Mouse (Mus musculus) left cerebral cortex, postnatal 36 days (tissue): ENCODE measurements around the gene Tmtc1. TPM values are rescaled to one million over a fixed set of nuclear protein-coding genes. Genes with fewer than 3 reads are reported as not detected.

ENCODE experiments used
- DNase-seq, 2 experiments: peaks; one replicate each; pipeline ENCODE4 v3.0.0; 2021 to 2022; ENCODE audit warnings: low spot score in 2 of 2, mixed read lengths in 1 of 2
- intact Hi-C: fragments of 180-260 bp; cut with DNase I; formaldehyde crosslinking; loops from one replicate; pipeline ENCODE4 v1.15.1; 2025
- total RNA-seq, 2 experiments: library from RNA; stranded (reverse); gene quantifications; 2 replicates each; pipeline ENCODE4 v1.2.3; 2021

The Tmtc1 gene
- total RNA-seq, 2 experiments from 2014 or later = 53.3 to 57.4 TPM

- intact Hi-C loops = no loop called here
- DNase-seq = no peak
Measured at GRCm38 (mm10) chr6:148437565-148437964, 6.6 kb downstream of the Tmtc1 start.

- intact Hi-C loops = no loop called here
- no peak for DNase-seq
Measured at GRCm38 (mm10) chr6:148436441-148437001, 7.7 kb downstream of the Tmtc1 start.

GRCm38 (mm10) chr6:148421577-148421976 is 22.6 kb downstream of the Tmtc1 start:
- no peak for DNase-seq
- intact Hi-C loops = no loop called here

GRCm38 (mm10) chr6:148420387-148420786 is 23.8 kb downstream of the Tmtc1 start:
- intact Hi-C loops = no loop called here
- no peak for DNase-seq

GRCm38 (mm10) chr6:148416597-148416996 is 27.6 kb downstream of the Tmtc1 start:
- intact Hi-C loops = no loop called here

GRCm38 (mm10) chr6:148413638-148414037 is 30.6 kb downstream of the Tmtc1 start:
- intact Hi-C loops = no loop called here
- no peak for DNase-seq

More at GRCm38 (mm10) chr6:148416597-148416996, 27.6 kb downstream of the Tmtc1 start:
- DNase-seq = no peak

GRCm38 (mm10) chr6:148406792-148407490 is 37.2 kb downstream of the Tmtc1 start:
- no peak for DNase-seq
- intact Hi-C loops = no loop called here

- no peak for DNase-seq
- intact Hi-C loops = no loop called here
Measured at GRCm38 (mm10) chr6:148405599-148405998, 38.6 kb downstream of the Tmtc1 start.

GRCm38 (mm10) chr6:148404500-148404899 is 39.7 kb downstream of the Tmtc1 start:
- intact Hi-C loops = no loop called here
- DNase-seq = no peak

GRCm38 (mm10) chr6:148403761-148404160 is 40.4 kb downstream of the Tmtc1 start:
- intact Hi-C loops = no loop called here
- DNase-seq = no peak

GRCm38 (mm10) chr6:148401031-148401430 is 43.2 kb downstream of the Tmtc1 start:
- no peak for DNase-seq
- intact Hi-C loops = no loop called here

GRCm38 (mm10) chr6:148399541-148399940 is 44.6 kb downstream of the Tmtc1 start:
- no peak for DNase-seq
- intact Hi-C loops = no loop called here

GRCm38 (mm10) chr6:148398888-148399287 is 45.3 kb downstream of the Tmtc1 start:
- no peak for DNase-seq
- intact Hi-C loops = no loop called here

- intact Hi-C loops = no loop called here
- no peak for DNase-seq
Measured at GRCm38 (mm10) chr6:148397270-148397669, 46.9 kb downstream of the Tmtc1 start.

- intact Hi-C loops = no loop called here
- DNase-seq = no peak
Measured at GRCm38 (mm10) chr6:148395272-148395671, 48.9 kb downstream of the Tmtc1 start.

- DNase-seq = no peak
- intact Hi-C loops = no loop called here
Measured at GRCm38 (mm10) chr6:148394294-148394693, 49.9 kb downstream of the Tmtc1 start.

- no peak for DNase-seq
- intact Hi-C loops = no loop called here
Measured at GRCm38 (mm10) chr6:148392147-148392546, 52.0 kb downstream of the Tmtc1 start.

- no peak for DNase-seq
- intact Hi-C loops = no loop called here
Measured at GRCm38 (mm10) chr6:148391286-148391685, 52.9 kb downstream of the Tmtc1 start.

GRCm38 (mm10) chr6:148390630-148391276 is 53.4 kb downstream of the Tmtc1 start:
- no peak for DNase-seq

GRCm38 (mm10) chr6:148387990-148388389 is 56.2 kb downstream of the Tmtc1 start:
- intact Hi-C loops = no loop called here
- DNase-seq = no peak

More at GRCm38 (mm10) chr6:148390630-148391276, 53.4 kb downstream of the Tmtc1 start:
- intact Hi-C loops = no loop called here
